Mouse (Mus musculus) cerebellum, adult 2 months (tissue): ENCODE results near the gene Rrnad1.

Experiments
- CTCF ChIP-seq: fragments of 200-500 bp; IDR thresholded peaks from 2 replicates; pipeline ENCODE4 v1.5.1; 2011; ENCODE audit warnings: low read depth, mild to moderate bottlenecking, control low read depth, low read length, moderate library complexity, borderline replicate concordance; ENCODE audit not compliant: insufficient read depth
- POLR2A ChIP-seq: fragments of 200-500 bp; IDR thresholded peaks from 2 replicates; pipeline ENCODE4 v1.6.1; 2011; ENCODE audit warnings: low read length, control low read depth, borderline replicate concordance; ENCODE audit not compliant: insufficient read depth

- no peak for TF ChIP-seq POLR2A
- TF ChIP-seq CTCF = no peak
Measured at GRCm38 (mm10) chr3:87924996-87925395, 5.5 kb downstream of the Rrnad1 start.
